20 mouse cellular contexts compared by ENCODE assay signal in the genomic region with DNA sequence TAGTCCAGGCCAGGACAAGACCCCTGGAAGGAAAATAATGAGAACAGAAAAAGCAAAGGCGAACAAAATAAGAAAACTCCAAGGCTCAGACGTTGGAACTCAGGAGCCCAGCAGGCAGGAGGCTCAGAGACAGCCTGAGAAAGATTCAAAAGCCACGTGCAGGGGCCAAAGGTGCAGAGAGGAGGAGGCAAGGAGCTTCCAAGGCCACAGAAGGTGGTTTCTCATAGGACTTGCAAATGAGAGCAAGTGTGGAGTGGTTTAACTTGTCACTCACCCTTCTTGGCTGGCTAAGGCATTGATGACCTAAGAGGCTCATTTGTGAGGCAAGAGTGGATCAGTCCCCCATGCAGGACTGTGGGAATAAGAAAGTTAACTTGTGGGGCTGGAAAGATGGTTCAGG.
DNase-seq lines count a peak whose midpoint lies in the region; ATAC-seq and TF ChIP-seq lines count a peak whose summit lies in the region.
"Had no signal": no experiment of that assay in that cellular context is flagged by ENCODE, and none has a peak within 500 bp of the region (broad histone marks: within the 10 kb centered on the region; RNA-seq: fewer than 3 reads in every experiment).

No protein-coding gene starts in this region.

- DNase-seq in heart, adult 2 months: no peak
- no peak for DNase-seq in heart, postnatal 4 days
- DNase-seq in heart, postnatal 36 days: no peak
- DNase-seq in kidney, adult 9 months: peak; percentile 23
- DNase-seq in thymus, postnatal 4 days: peak; percentile 21
- no peak for DNase-seq in thymus, postnatal 36 days
- DNase-seq: adrenal gland, postnatal 25 days; cerebellum, adult 9-10 months; forebrain, postnatal 0 days; gastrocnemius, postnatal 14 days; layer of hippocampus, adult 9-11 months; liver, embryonic 13.5 days; lung, adult 2 months; lung, postnatal 14 days had no signal

- H3K36me3 ChIP-seq in heart, adult 2 months (ENCODE audit: control insufficient read depth, insufficient read depth, low read length): no peaks in the 10 kb centered on the region
- H3K36me3 ChIP-seq in heart, embryonic 15.5 days: no peaks in the 10 kb centered on the region
- H3K36me3 ChIP-seq in kidney, embryonic 15.5 days: no peaks in the 10 kb centered on the region
- H3K36me3 ChIP-seq: liver, embryonic 13.5 days; midbrain, embryonic 12.5 days; stomach, embryonic 15.5 days had no signal

- no peak for TF ChIP-seq EP300 in heart, adult 2 months (IDR thresholded peaks at IDR 0.05; ENCODE audit: insufficient read depth, low read depth, low read length)

- H3K9ac ChIP-seq in heart, adult 2 months (ENCODE audit: low read depth, low read length): no peak overlapping the region
- no peak overlapping the region for H3K9ac ChIP-seq in heart, embryonic 15.5 days
- no peak overlapping the region for H3K9ac ChIP-seq in kidney, embryonic 15.5 days
- H3K9ac ChIP-seq: forebrain, postnatal 0 days; liver, embryonic 13.5 days; midbrain, embryonic 12.5 days; stomach, embryonic 15.5 days had no signal

- TF ChIP-seq POLR2A in heart, adult 2 months (IDR thresholded peaks at IDR 0.05; ENCODE audit: insufficient read depth, low read depth, low read length): no peak

- H3K79me2 ChIP-seq in heart, adult 2 months (replicated peaks; ENCODE audit: control insufficient read depth, insufficient read depth, low read length): no peaks in the 10 kb centered on the region

- peaks cover 14% of the 10 kb centered on the region for H3K4me1 ChIP-seq in heart, adult 2 months (ENCODE audit: control insufficient read depth, insufficient read depth, low read length)
- H3K4me1 ChIP-seq in heart, embryonic 15.5 days (replicated peaks): peaks cover 80% of the 10 kb centered on the region
- H3K4me1 ChIP-seq in kidney, embryonic 15.5 days: peaks cover 34% of the 10 kb centered on the region

- WGBS in heart, adult 2 months: 70% methylated on average over 3 of the region's 3 CpGs
- WGBS in heart, embryonic 15.5 days: 59% methylated on average over 3 of the region's 3 CpGs
- 48% methylated on average over 3 of the region's 3 CpGs for WGBS in kidney, embryonic 15.5 days

- no peaks in the 10 kb centered on the region for H3K9me3 ChIP-seq in heart, embryonic 15.5 days (replicated peaks)
- H3K9me3 ChIP-seq in kidney, embryonic 15.5 days (replicated peaks): no peaks in the 10 kb centered on the region
- H3K9me3 ChIP-seq: liver, embryonic 13.5 days; midbrain, embryonic 12.5 days; stomach, embryonic 15.5 days had no signal

- no peak overlapping the region for H3K4me2 ChIP-seq in heart, embryonic 15.5 days
- no peak overlapping the region for H3K4me2 ChIP-seq in kidney, embryonic 15.5 days
- H3K4me2 ChIP-seq: liver, embryonic 13.5 days; midbrain, embryonic 12.5 days; stomach, embryonic 15.5 days had no signal

- no peaks in the 10 kb centered on the region for H3K27me3 ChIP-seq in heart, adult 2 months (ENCODE audit: control insufficient read depth, insufficient read depth, low read length)
- peaks cover 3% of the 10 kb centered on the region; the same call in 1 of the 2 replicates for H3K27me3 ChIP-seq in heart, embryonic 15.5 days
- peaks cover 30% of the 10 kb centered on the region for H3K27me3 ChIP-seq in kidney, embryonic 15.5 days
- H3K27me3 ChIP-seq: stomach, embryonic 15.5 days had no signal

- TF ChIP-seq CTCF in heart, adult 2 months (IDR thresholded peaks at IDR 0.05): no peak

- no peak for ATAC-seq in heart, embryonic 15.5 days (replicated peaks; ENCODE audit: insufficient number of reproducible peaks, insufficient read depth, low FRiP score, low read depth)
- no peak for ATAC-seq in kidney, embryonic 15.5 days (replicated peaks; ENCODE audit: low FRiP score)
- ATAC-seq: forebrain, postnatal 0 days; hindbrain, postnatal 0 days; intestine, embryonic 16.5 days had no signal

- H3K4me3 ChIP-seq in heart, adult 2 months: no peak overlapping the region
- H3K4me3 ChIP-seq in heart, embryonic 15.5 days: no peak overlapping the region
- H3K4me3 ChIP-seq in kidney, embryonic 15.5 days (replicated peaks): no peak overlapping the region
- H3K4me3 ChIP-seq: liver, embryonic 13.5 days; midbrain, embryonic 12.5 days; stomach, embryonic 15.5 days had no signal

- intact Hi-C loops in heart, adult 2 months (cut with DNase I): loop anchor here (5.0 kb wide), 1 partner anchor 90 kb away; no protein-coding TSS in a partner anchor
- intact Hi-C loops in heart, postnatal 36 days (cut with DNase I): no loop called here

- H3K27ac ChIP-seq in heart, adult 2 months: peak overlapping the region; percentile 18
- peak overlapping the region; percentile 78 for H3K27ac ChIP-seq in heart, embryonic 15.5 days
- no peak overlapping the region; the same call in 1 of the 2 replicates for H3K27ac ChIP-seq in kidney, embryonic 15.5 days
- H3K27ac ChIP-seq: hindbrain, postnatal 0 days; liver, embryonic 13.5 days; midbrain, embryonic 12.5 days; stomach, embryonic 15.5 days had no signal

Comparison
In these comparisons a context has a peak if more than half of its experiments do, and no peak if none do; other contexts are left out.
1. DNase-seq: peak in kidney, adult 9 months (single experiment) and thymus, postnatal 4 days (single experiment); none in heart, adult 2 months (0 of 2), heart, postnatal 4 days (single experiment), heart, postnatal 36 days (0 of 2) and thymus, postnatal 36 days (0 of 2).